Mouse (Mus musculus) testis, adult 2 months (tissue): Measurements from ENCODE around the gene Klk1b4.
"Not testable (repeated sequence)": the region's sequence is repeated elsewhere in the genome, so short reads cannot be mapped to it uniquely, and the experiment has no call there.

Source experiments
- CTCF ChIP-seq: fragments of 200-500 bp; IDR thresholded peaks from 2 replicates; pipeline ENCODE4 v1.5.1; 2012; ENCODE audit warnings: low read depth, mild to moderate bottlenecking, inconsistent platforms, low read length, moderate library complexity; ENCODE audit not compliant: control insufficient read depth, insufficient read depth, insufficient replicate concordance
- POLR2A ChIP-seq: fragments of 200-500 bp; IDR thresholded peaks from 2 replicates; pipeline ENCODE4 v1.6.1; 2012; ENCODE audit warnings: low read depth, mild to moderate bottlenecking, inconsistent platforms, low read length, moderate library complexity; ENCODE audit not compliant: control insufficient read depth

DNA sequence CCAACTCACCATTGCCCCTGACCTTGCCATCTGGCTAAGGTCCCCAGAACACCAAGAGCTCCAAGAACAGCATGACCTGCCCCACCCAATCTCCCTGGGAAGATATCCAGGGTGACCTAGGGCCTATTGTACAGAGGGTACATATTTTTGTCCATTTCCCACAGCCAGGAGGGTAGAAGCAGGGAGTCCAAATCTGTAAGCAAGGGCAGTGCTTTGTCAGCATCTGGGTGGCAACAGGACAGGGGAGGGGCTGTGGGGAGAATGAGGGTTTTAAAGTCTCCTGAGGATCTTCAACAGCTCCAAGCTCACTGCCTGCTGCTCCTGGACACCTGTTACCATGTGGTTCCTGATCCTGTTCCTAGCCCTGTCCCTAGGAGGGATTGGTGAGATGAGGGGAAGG, 19.3 kb upstream of the Klk1b4 start, which contains the start of gene Klk1b24:
- TF ChIP-seq CTCF, POLR2A: not testable (repeated sequence)
